Mouse (Mus musculus) liver, postnatal 0 days (tissue): ENCODE data around the gene Vps72.

Source experiments
- CTCF ChIP-seq: sonication (generic); IDR thresholded peaks from 2 replicates; pipeline ENCODE4 v1.5.1; 2016; ENCODE audit warnings: antibody characterized with exemption, low read depth
- EP300 ChIP-seq: IDR thresholded peaks from 2 replicates; pipeline ENCODE4 v1.6.1; 2016; ENCODE audit warnings: antibody characterized with exemption, low read depth, mild to moderate bottlenecking

- TF ChIP-seq CTCF: no peak
- peak; percentile 41; the same call in 1 of the 2 replicates for TF ChIP-seq EP300
Measured at GRCm38 (mm10) chr3:95121580-95121979, 10.8 kb downstream of the Vps72 start.
